Mouse (Mus musculus) hindbrain, embryonic 14.5 days (tissue): ENCODE results near the gene Anxa6. TPM values are rescaled to one million over a fixed set of nuclear protein-coding genes. Genes with fewer than 3 reads are reported as not detected.

Experiments
- ATAC-seq: fragments of 200-750 bp; cut with Nextera tagmentation; 2 replicates; pipeline ENCODE4 v1.8.0; 2017; ENCODE audit warnings: moderate number of reproducible peaks, mild to moderate bottlenecking, moderate TSS enrichment, moderate library complexity; ENCODE audit not compliant: low FRiP score
- DNase-seq: peaks from one replicate; pipeline ENCODE4 v3.0.0-alpha.2; 2015; ENCODE audit warnings: low spot score
- H3K27ac ChIP-seq: fragments of 300-500 bp; sonication (generic); 2 replicates; pipeline ENCODE4 v1.5.1; 2014; ENCODE audit warnings: mild to moderate bottlenecking, moderate library complexity
- H3K27me3 ChIP-seq: fragments of 300-500 bp; sonication (generic); 2 replicates; pipeline ENCODE4 v1.6.1; 2014; ENCODE audit warnings: mild to moderate bottlenecking, low read length, mixed read lengths; ENCODE audit not compliant: control insufficient read depth, insufficient read depth
- H3K36me3 ChIP-seq: fragments of 300-500 bp; sonication (generic); replicated peaks from 2 replicates; pipeline ENCODE4 v1.6.1; 2014; ENCODE audit not compliant: control insufficient read depth, insufficient read depth
- H3K4me1 ChIP-seq: fragments of 300-500 bp; sonication (generic); replicated peaks from 2 replicates; pipeline ENCODE4 v1.6.1; 2014; ENCODE audit warnings: antibody characterized with exemption, low read length, mixed read lengths; ENCODE audit not compliant: control insufficient read depth, insufficient read depth
- H3K4me2 ChIP-seq: fragments of 300-500 bp; sonication (generic); replicated peaks from 2 replicates; pipeline ENCODE4 v1.6.1; 2014; ENCODE audit warnings: mild to moderate bottlenecking, moderate library complexity
- H3K4me3 ChIP-seq: fragments of 300-500 bp; sonication (generic); replicated peaks from 2 replicates; pipeline ENCODE4 v1.5.1; 2014; ENCODE audit warnings: mild to moderate bottlenecking, low read length
- H3K9ac ChIP-seq: fragments of 300-500 bp; sonication (generic); 2 replicates; pipeline ENCODE4 v1.6.1; 2014
- H3K9me3 ChIP-seq: fragments of 300-500 bp; sonication (generic); 2 replicates; pipeline ENCODE4 v1.6.1; 2016; ENCODE audit warnings: low read length; ENCODE audit not compliant: control insufficient read depth
- WGBS: fragments of 180-500 bp; shearing (Covaris S2); extraction: QIAGEN DNeasy Blood & Tissue Kit; methylation state at CpG from one replicate; pipeline ENCODE4 v1.1.7; 2014; 5-methylcytosine and 5-hydroxymethylcytosine counted together
- polyA plus RNA-seq: library from polyadenylated mRNA; unstranded; fragments of >200 nt; fragmentation: Nextera tagmentation; extraction: Ambion mirVana; gene quantifications from 2 replicates; pipeline ENCODE4 v1.2.1, GENCODE M21; 2014

The Anxa6 gene
- polyA plus RNA-seq, 1 experiment from 2014 or later, result 68.9 TPM

DNA sequence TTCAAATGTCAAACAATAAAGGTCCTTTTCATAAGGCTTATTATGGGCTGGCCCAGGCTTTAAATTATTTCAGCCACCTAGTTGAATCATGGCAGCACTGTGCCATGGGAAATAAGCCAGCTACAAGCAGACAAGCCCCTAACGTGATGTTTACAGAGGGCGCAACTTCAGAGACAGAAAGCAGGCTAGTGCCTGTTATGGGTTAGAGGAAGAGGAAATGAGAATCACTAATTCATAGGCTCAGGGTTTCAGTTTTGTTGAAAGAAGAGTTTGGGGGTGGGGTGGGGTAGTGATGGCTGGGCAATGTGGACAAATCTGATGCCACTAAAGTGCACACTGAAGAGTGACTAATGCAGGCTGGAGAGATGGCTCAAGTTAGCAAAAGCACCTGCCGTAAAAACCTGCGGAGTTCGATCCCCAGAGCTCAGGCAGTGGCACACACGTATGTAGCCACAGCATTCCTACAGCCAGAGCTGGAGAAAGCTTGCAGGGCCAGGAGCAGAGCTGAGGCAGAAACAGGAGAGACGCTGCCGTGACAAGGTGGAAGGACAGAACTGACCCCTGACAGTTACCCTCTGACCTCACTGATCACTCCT lies 44.4 kb downstream of the Anxa6 start:
- Histone ChIP-seq H3K27ac (no peak overlapping the region), H3K4me3 (no peak overlapping the region), H3K36me3 (no peaks in the 10 kb centered on the region; the same call in 1 of the 2 replicates), H3K4me1 (no peaks in the 10 kb centered on the region), H3K27me3 (no peaks in the 10 kb centered on the region), H3K9ac (no peak overlapping the region), H3K4me2 (no peak overlapping the region), H3K9me3 (no peaks in the 10 kb centered on the region)
- ATAC-seq (no peak), DNase-seq (no peak)
- 80% methylated on average over 8 of the region's 8 CpGs for WGBS

DNA sequence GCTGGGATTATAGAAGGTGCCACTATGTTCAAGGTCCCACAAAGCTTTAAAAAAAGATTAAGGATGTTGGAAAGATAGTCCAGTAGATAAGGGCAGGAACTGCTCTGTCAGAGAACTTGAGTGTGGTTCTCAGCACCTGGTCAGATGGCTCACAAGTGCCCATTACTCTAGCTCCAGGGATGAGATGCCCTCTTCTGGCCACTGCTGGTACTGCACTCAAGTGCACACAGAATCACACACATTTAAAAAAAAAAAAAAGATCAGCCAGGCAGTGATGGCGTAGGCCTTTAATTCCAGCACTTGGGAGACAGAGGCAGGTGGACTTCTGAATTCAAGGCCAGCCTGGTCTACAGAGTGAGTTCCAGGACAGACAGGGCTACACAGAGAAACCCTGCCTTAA lies 45.3 kb downstream of the Anxa6 start:
- 88% methylated on average over 1 of the region's 1 CpGs for WGBS
- Histone ChIP-seq H3K27me3 (no peaks in the 10 kb centered on the region), H3K9ac (no peak overlapping the region), H3K9me3 (no peaks in the 10 kb centered on the region), H3K27ac (no peak overlapping the region), H3K36me3 (no peaks in the 10 kb centered on the region; the same call in 1 of the 2 replicates), H3K4me2 (no peak overlapping the region), H3K4me1 (no peaks in the 10 kb centered on the region), H3K4me3 (no peak overlapping the region)
- DNase-seq (no peak), ATAC-seq (no peak)

DNA sequence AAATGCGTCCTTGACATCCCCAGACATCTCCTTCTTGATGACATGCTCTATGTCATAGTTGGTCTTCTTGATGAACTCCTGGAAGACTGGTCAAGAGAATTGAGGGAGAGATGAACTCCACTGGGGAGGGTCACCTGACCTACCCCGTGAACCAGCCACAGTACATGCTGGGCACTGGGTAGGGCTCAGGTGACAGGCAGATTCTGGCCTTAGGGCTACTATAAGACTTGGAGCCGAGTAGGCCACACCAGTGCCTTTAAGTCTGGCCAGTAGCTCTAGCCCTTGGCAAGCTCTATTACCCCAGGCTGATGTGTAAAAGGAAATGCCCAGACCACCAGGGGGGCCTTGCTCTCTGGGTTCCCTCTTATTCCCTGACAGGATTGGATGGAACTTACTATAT lies 48.2 kb downstream of the Anxa6 start:
- Histone ChIP-seq H3K36me3 (no peaks in the 10 kb centered on the region; the same call in 1 of the 2 replicates), H3K4me2 (no peak overlapping the region), H3K4me1 (no peaks in the 10 kb centered on the region), H3K9me3 (no peaks in the 10 kb centered on the region), H3K4me3 (no peak overlapping the region), H3K27ac (no peak overlapping the region), H3K27me3 (no peaks in the 10 kb centered on the region), H3K9ac (no peak overlapping the region)
- DNase-seq (no peak), ATAC-seq (no peak; the same call in 1 of the 2 replicates)
- WGBS, result 85% methylated on average over 3 of the region's 3 CpGs

DNA sequence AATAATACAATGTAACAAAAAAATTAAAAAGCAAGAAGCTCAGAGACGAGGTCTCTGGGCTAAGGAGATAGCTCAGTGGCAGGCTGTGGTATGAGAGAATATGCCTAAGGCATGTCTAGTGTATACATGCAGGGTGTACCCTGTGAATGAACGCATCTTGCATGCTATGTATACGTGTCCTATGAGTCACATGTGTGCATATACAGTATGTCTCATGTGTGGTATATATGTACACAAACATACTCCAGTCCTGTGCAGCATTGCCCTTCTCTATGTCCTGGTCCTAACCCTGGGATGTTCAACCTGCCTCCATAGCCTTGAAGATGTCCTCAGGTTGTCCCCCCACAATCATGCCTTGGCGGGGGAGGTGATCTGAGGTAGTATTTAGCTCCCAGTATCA lies 48.7 kb downstream of the Anxa6 start:
- DNase-seq, result no peak
- Histone ChIP-seq H3K4me1 (no peaks in the 10 kb centered on the region), H3K9ac (no peak overlapping the region), H3K27ac (no peak overlapping the region), H3K9me3 (no peaks in the 10 kb centered on the region), H3K4me3 (no peak overlapping the region), H3K36me3 (no peaks in the 10 kb centered on the region; the same call in 1 of the 2 replicates), H3K27me3 (no peaks in the 10 kb centered on the region), H3K4me2 (no peak overlapping the region)
- ATAC-seq, result no peak; the same call in 1 of the 2 replicates
- whole genome bisulfite sequencing, result 60% methylated on average over 4 of the region's 4 CpGs

DNA sequence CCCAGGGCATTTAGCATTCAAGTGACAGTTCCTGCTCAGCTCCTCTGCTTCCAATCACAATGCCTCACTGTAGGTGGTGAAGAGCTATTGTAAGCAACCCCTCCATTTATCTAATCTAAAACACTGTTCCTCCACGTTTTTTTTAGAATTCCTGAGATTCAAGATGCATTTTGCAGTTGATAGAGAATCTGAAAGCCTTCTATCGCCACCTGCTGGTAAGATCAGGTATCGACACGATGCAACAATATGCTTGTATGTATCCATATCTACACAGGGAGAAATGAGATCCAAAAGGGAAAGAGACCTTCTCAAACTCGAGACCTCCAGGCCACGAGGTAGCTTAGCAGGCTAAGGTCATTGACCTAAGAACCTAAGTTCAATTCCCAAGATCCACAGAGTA lies 49.2 kb downstream of the Anxa6 start:
- H3K9ac ChIP-seq, result no peak overlapping the region
- ATAC-seq, result no peak
- H3K4me1 ChIP-seq, result no peaks in the 10 kb centered on the region
- no peaks in the 10 kb centered on the region for H3K9me3 ChIP-seq
- no peak overlapping the region for H3K4me2 ChIP-seq
- no peak overlapping the region for H3K4me3 ChIP-seq
- no peaks in the 10 kb centered on the region for H3K27me3 ChIP-seq
- whole genome bisulfite sequencing, result 2% methylated on average over 6 of the region's 6 CpGs
- DNase-seq, result peak; percentile 98
- no peaks in the 10 kb centered on the region; the same call in 1 of the 2 replicates for H3K36me3 ChIP-seq
- no peak overlapping the region for H3K27ac ChIP-seq

DNA sequence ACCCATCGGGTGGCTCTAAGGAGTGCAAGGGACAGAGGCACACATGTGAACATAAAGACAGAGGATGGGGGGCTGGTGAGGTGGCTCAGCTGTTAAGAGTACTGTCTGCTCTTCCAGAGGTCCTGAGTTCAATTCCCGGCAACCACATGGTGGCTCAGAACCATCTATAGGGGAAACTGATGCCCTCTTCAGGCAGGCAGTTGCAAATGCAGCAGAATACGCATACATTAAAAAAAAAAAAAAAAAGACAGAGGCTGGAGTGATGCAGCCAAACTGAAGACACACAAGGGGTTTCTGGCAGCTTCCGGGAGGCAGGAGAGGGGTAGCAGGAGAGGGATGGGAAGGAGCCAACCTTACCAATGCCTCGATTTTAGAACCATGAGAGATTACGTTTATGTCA lies 50.7 kb downstream of the Anxa6 start:
- Histone ChIP-seq H3K27me3 (no peaks in the 10 kb centered on the region), H3K4me3 (no peak overlapping the region), H3K36me3 (no peaks in the 10 kb centered on the region; the same call in 1 of the 2 replicates), H3K9ac (no peak overlapping the region), H3K9me3 (no peaks in the 10 kb centered on the region), H3K4me2 (no peak overlapping the region), H3K4me1 (no peaks in the 10 kb centered on the region), H3K27ac (no peak overlapping the region)
- 83% methylated on average over 6 of the region's 6 CpGs for WGBS
- DNase-seq (no peak), ATAC-seq (no peak)

DNA sequence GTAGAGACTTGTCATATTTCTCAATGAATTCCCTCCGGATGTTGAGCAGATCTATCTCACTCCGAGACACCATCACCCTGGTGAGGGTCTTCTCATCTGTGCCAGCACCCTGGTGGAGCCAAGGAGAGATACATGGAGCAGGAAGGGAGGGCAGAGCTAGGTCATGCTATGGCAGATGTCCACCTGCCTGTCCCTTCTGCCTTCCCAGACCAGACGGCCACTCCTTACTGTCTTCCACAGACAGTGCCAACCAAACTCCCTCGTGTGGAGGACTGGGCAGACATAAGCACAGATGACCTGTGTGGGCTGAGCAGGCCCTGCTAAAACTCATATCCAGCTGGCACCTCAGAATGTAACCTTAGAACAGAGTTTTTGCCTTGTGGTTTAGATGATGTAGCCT lies 51.6 kb downstream of the Anxa6 start:
- Histone ChIP-seq H3K9me3 (no peaks in the 10 kb centered on the region), H3K4me1 (no peaks in the 10 kb centered on the region), H3K9ac (no peak overlapping the region), H3K4me3 (no peak overlapping the region), H3K27ac (no peak overlapping the region), H3K36me3 (no peaks in the 10 kb centered on the region), H3K27me3 (no peaks in the 10 kb centered on the region), H3K4me2 (no peak overlapping the region)
- 93% methylated on average over 4 of the region's 4 CpGs for WGBS
- no peak for ATAC-seq
- DNase-seq, result no peak

DNA sequence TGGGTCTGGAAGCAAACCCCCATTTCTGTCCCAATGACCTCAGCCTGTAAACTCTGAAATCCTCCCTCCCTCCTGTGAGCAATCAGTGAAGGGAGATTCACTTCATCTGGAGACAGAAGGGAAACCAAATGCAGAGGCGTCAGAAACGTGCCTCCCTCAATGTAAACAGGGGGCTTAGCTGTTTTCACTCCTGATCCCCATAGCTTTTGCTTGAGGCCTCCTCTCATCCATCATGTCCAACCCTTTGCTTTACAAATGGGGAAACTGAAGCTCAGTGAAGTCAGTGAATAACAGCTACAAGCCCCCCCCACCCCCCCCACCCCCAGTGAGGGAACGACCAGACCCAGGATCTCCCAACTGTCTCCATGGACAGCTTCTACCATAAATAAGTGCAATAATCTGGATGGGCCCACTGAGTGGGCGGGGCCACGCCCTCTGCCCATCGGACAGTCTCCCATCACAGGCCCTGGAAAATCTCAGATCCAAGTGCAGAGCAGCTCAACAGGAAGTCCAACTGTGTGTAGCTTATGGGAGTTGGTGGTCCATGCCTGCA lies 55.8 kb downstream of the Anxa6 start:
- no peak for DNase-seq
- Histone ChIP-seq H3K36me3 (no peaks in the 10 kb centered on the region), H3K27ac (no peak overlapping the region), H3K4me3 (no peak overlapping the region), H3K27me3 (no peaks in the 10 kb centered on the region), H3K4me1 (peaks cover 7% of the 10 kb centered on the region; the same call in 1 of the 2 replicates), H3K4me2 (no peak overlapping the region), H3K9me3 (no peaks in the 10 kb centered on the region), H3K9ac (no peak overlapping the region)
- 63% methylated on average over 6 of the region's 6 CpGs for WGBS
- no peak for ATAC-seq

DNA sequence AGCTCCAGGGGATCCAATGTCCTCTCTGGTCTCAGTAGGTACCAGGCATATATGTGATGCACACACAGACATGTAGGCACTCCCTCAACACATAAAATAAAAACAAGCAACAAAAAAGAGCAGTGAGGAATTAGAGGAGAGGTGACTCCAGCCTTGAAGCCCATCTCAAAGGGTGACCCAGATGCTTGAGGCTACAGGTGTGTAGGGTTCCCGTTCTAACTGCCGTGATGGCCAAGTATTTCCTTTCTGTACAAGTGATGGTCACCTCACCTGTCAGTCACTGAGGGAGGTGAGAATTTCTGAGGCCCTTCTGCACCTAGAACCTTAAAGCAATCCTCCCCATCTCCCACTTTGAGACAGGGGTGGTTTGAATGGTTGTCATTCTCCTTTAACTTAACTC lies 56.9 kb downstream of the Anxa6 start:
- no peak for ATAC-seq
- no peak overlapping the region for H3K9ac ChIP-seq
- H3K36me3 ChIP-seq, result no peaks in the 10 kb centered on the region
- no peak for DNase-seq
- no peak overlapping the region for H3K4me3 ChIP-seq
- no peak overlapping the region for H3K4me2 ChIP-seq
- WGBS, result 98% methylated on average over 2 of the region's 2 CpGs
- H3K27ac ChIP-seq, result no peak overlapping the region
- no peaks in the 10 kb centered on the region for H3K9me3 ChIP-seq
- no peaks in the 10 kb centered on the region for H3K27me3 ChIP-seq
- peaks cover 7% of the 10 kb centered on the region; the same call in 1 of the 2 replicates for H3K4me1 ChIP-seq
